Mouse (Mus musculus) adrenal gland, adult 8-10 months (tissue): ENCODE results near the gene Ssbp4. TPM values are rescaled to one million over a fixed set of nuclear protein-coding genes. Genes with fewer than 3 reads are reported as not detected.
A peak's percentile ranks its signal among the peaks of the same experiment; 100 is the strongest.

ENCODE experiments used
- DNase-seq: peaks from one replicate; pipeline ENCODE4 v3.0.0; 2022
- total RNA-seq, 4 experiments: library from RNA; stranded (reverse); gene quantifications; 2 replicates each; pipeline ENCODE4 v1.2.4; 2022

Ssbp4 gene
- 100 to 1,000 TPM in 2 of 4 experiments, 10 to 100 TPM in 2; 69.3 to 158 (median 120) TPM for total RNA-seq

GRCm38 (mm10) chr8:70608749-70609367 is at the start of gene Ssbp4:
Ssbp4 (minus strand) TSS chr8:70608872.
- DNase-seq = no peak

- peak; percentile 84 for DNase-seq
These were observed 49.1 kb upstream of the Ssbp4 start for GRCm38 (mm10) chr8:70657739-70658138.

DNA sequence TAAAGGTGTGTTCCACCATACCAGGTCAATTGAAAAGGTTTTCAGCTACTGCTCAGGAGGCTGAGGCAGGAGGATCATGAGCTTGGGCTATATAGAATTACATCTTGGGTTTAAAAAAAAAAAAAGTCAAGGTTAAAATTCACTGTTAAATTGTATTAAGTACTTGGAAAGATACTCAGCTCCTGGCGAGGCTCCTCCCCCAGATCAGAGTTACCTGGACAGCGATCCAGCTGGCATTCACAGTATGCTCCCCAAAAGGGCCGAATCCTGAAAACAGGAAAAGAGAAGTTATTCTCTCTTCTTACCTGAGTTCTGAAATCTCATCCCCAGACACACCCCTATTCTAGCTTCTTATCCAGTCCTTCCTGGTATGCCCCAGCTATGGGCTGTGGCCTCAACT is 48.5 kb upstream of the Ssbp4 start:
- no peak for DNase-seq

- no peak for DNase-seq
These were observed 47.6 kb upstream of the Ssbp4 start for GRCm38 (mm10) chr8:70656193-70656790.

DNA sequence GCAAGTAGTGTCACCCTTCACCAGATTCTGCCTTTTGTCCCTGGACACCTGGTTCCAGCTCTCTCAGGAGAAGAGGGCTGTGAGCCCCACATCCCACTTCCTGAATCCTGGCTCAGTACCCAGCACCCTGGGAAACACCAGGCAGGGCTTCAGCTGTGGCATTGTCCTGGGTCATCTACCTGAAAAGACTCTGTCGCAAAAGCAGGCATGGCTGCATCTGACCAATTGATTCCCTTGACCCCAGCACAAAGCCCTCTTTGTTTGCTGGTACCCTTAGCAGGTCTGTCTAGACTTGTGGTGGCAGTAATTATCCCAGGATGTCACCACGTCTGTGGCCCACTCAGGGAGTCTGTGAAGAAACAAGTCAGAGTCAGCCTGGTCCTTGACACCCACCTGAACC is 46.8 kb upstream of the Ssbp4 start:
- no peak for DNase-seq

GRCm38 (mm10) chr8:70654121-70654520 is 45.4 kb upstream of the Ssbp4 start:
- no peak for DNase-seq

DNA sequence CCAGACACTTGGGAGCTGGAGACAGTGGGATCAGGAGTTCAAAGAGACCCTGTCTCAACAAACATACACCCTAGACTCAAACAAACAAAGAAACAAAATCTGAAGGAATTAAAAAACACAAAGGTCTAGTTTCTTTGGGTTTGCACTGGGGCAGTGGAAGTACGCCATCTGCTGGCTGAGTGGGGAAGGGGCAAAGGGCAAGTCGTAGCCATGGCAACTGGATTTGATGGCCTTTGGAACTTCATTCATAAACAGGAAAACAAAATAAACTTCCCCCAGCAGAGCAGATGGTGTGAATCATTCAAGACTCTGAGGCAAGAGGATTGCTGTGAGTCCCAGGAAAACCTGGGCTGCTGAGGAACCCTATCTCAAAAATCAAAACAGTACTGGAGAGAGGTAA is 44.6 kb upstream of the Ssbp4 start:
- no peak for DNase-seq

DNA sequence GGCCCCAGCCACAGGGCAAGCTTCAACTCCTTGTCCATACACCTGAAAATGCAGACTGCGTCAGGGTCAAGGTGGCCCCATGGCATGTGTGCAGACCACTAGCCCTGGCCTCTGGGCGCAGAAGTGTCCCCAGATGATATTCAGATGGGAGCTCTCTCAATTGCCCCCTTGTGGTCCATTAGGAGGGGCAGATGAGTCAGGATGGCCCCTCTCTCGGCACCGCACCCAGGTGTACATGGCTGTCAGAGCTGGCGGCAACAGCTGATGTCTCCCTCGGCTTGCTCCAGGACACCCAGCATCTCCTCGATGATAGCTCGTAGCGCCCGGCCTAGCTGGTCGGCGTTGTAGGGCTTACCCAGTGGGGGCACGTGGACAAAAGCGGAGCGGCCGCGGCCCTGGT is 41.7 kb upstream of the Ssbp4 start:
- no peak for DNase-seq

DNA sequence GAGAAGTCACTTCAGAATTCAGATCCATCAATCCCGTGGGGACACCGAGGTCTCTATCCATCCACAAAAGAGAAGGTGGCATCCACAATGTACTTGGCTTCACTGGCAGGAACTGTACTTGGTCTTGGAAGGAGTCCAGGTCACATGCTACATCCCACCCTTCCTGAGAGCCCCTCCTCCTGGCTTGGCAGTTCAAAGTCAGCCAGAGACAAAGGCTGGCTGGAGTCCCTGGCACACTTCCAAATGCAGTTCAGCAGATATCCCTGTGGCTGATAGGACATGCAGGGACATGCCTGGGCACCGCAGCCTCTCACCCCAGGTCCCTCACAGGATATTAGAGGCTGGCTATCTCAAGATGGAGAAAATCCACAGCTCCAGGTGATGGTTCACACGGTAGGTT is 40.7 kb upstream of the Ssbp4 start:
- peak; percentile 87 for DNase-seq

GRCm38 (mm10) chr8:70648921-70649320 is 40.2 kb upstream of the Ssbp4 start:
- no peak for DNase-seq

- no peak for DNase-seq
These were observed 39.4 kb upstream of the Ssbp4 start for GRCm38 (mm10) chr8:70648164-70648442.

DNA sequence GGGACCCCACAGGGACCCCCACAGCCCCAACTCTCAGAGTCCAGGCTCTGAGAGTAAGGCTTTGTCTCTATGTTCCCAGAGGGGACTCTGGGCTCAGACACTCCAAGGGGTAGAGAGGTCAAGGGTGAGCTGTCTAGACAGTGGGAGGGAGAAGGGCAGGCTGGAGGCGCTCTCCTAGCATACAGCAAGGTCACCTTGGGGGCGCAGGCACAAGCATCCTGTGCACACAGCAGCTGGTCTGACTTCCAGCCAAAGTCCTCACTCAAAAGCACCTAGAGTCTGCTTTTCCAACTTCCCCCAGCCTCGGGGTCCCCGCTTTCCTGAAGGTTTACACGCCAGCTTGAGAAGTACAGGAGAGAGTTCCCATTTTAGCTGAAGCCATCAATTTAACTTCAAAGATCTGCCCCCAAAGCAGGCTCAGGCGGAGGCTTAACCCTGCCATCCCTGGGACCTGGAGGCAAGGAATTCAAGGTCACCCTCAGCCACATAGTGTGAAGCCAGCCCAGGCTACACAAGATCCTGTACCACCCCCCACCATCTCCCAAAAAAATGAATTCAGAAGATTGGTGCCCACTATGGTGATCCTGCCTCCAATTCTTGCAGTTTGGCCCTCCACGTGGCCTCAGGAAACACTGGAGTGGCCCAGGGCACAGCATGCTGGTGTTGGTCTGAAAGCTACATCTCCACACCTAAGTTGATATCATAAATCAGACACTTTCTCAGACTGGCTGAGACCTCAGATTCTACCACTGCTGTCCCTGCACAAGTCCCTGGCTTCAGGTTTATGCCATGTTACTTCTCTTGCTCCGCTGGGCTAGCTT is 38.9 kb upstream of the Ssbp4 start:
- no peak for DNase-seq

GRCm38 (mm10) chr8:70646775-70647174 is 38.1 kb upstream of the Ssbp4 start:
- DNase-seq = no peak

- DNase-seq = no peak
These were observed 37.7 kb upstream of the Ssbp4 start for GRCm38 (mm10) chr8:70646369-70646768.

GRCm38 (mm10) chr8:70645501-70646224 is 37.0 kb upstream of the Ssbp4 start:
- peak; percentile 75 for DNase-seq

- no peak for DNase-seq
These were observed 35.4 kb upstream of the Ssbp4 start for GRCm38 (mm10) chr8:70644065-70644464.

DNA sequence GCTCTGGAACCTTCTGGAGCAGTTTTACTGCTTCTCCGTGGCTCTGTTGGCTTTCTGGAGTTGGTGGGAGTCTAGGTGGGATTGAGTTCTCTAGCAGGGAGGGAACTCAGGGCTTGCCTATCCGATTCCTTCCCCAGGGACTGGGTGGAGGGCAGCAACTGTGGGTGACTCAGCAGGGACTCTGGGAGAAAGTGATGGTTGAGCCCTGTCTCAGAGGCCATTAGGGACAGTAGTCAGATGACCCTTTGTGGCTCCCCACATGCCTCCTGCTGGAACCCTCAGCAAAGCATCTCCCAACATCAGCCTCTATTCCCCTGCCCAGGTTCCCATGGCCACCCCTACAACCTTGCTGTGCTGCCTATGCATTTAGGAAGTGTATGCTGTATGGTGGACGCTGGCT is 34.3 kb upstream of the Ssbp4 start:
- no peak for DNase-seq

DNA sequence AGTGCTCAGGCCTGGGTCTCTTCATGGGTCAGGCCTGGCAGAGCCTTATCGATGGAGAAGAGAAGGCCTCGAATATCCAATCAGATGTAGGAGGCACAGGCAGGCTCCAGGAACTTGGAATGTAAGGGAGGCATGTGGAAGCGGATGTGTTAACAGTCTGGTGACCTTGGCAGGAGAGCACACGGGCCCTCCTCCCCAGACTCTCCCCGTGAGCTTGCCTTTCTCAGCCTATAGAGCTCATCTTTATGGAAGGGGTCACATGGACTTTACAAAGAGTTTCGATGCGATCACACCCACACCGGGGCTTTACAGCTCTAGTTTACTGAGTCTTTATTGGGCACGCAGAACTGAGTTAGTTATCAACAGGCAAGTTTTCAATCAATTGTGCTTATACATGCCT is 30.1 kb upstream of the Ssbp4 start:
- DNase-seq = no peak

DNA sequence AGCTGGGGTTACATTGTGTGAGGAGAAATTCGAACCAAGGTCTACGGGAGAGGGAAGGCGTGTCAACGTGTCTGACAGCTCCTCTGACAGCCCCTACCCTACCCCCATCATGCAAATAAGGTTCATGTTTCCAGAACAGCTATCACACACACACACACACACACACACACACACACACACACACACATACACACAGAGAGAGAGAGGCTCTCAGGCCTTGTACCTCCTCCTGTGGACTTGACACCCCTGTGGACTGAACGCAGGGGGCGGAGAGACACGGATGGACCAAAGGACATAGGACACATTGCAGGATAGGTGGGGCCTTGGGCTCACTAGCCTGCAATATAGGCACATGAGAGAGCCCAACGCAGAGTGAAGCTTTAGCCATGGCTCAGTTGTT is 28.2 kb upstream of the Ssbp4 start:
- DNase-seq = no peak

DNA sequence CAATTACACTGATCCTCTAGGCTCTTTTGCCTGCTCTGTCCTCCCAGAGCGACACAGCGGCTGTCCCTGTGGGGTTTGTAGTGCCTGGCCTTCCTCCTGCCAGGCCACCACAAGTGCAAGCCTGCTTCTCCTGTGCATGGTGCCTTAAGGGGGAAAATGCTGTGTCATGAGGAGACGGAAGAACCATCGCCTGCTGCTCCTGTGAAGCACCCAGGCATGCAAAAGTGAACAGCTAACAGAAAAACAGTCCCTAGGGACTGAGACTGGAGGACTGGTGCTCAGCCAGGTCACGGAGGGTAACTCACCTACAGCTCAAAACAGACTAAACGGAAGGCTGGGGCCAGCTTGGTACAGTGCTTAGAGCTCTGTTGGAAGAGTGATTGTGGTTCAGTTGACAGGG is 26.9 kb upstream of the Ssbp4 start:
- no peak for DNase-seq

DNA sequence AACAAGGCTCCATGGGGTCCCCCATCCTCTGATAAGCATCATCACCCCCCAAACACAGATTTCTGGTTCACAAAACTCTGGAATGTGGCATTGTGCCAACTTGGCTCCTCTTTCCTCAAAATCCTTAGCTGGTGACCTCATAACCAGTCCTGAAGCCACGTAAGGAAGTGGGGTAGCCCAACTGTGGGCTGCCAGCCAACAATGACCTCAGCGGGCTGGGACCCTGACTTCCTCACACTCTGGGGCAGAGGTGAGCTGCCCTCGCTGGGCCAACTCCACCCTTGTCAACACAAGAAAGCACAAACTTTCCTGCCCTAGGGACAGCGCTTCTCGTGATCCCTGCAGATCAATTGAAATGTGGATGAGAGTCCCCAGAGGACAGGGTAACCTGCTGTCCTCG is 25.4 kb upstream of the Ssbp4 start:
- no peak for DNase-seq

DNA sequence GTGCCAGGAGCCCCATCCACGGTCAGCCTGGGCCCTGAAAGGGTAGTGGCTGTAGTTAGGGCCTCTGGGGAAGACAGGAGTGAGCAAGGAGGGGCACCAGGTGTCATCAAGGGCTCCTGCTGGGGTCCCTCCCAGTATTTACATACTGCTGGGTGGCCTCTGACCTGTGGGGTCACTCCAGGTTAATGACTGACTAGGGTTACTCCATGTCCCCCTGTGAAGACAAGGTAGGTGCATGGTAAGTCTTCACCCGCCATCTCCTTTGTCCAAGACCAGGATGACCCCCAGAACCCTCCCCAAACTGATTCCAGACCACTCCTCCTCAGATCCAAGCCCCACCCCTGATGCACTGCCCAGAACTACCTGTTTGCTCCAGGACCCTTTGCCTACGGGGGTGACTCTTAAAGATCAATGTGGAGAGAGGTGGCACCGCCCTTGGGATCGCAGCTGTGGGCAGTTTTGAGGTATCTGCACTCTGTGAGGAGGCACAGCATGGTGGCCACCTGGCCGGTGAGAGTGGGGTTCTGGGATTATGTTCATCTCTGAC is 23.7 kb upstream of the Ssbp4 start, which contains the start of gene Gdf15:
Gene Gdf15, minus strand, starts transcription at position 111 of the 547 bp plus-strand sequence.
- no peak for DNase-seq

DNA sequence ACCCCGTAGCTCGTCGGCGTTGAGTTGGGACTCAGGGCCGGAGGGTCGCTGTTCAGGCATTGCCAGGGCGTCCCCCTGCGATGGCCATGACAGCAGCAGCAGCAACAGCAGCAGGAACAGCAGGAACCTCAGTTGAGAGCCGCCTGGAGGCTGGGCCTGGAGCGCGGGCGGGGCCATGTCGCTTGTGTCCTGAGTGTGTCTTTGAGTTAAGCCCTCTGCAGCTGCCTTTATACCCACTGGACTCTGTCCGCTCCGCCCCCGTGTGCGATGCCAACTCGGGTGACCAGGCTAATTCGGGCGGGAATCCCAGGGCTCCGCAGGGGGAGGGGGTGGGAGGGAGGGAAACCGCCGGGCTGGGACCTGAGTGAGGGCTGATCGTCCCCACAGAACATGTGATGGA is 22.8 kb upstream of the Ssbp4 start:
- DNase-seq = no peak
